Mouse (Mus musculus) intestine, postnatal 0 days (tissue): ENCODE measurements at regions not wholly inside any gene's neighbourhood (a gene's known extent, or its start where the extent isn't known, plus 50 kb on each side); places are given as distances from the start of the nearest gene placed in this dataset.

ENCODE experiments used
- ATAC-seq: fragments of 200-750 bp; cut with Nextera tagmentation; 2 replicates; pipeline ENCODE4 v1.8.0; 2017; ENCODE audit warnings: mild to moderate bottlenecking, moderate TSS enrichment, moderate library complexity
- H3K27ac ChIP-seq: fragments of 300-500 bp; sonication (generic); 2 replicates; pipeline ENCODE4 v1.5.1; 2014; ENCODE audit warnings: mild to moderate bottlenecking, low read depth, low read length, moderate library complexity
- H3K27me3 ChIP-seq: fragments of 300-500 bp; sonication (generic); replicated peaks from 2 replicates; pipeline ENCODE4 v1.6.1; 2014; ENCODE audit warnings: low read length, mixed read lengths; ENCODE audit not compliant: control insufficient read depth, insufficient read depth
- H3K36me3 ChIP-seq: fragments of 300-500 bp; sonication (generic); 2 replicates; pipeline ENCODE4 v1.6.1; 2014; ENCODE audit warnings: mild to moderate bottlenecking, moderate library complexity; ENCODE audit not compliant: control insufficient read depth, insufficient read depth
- H3K4me1 ChIP-seq: fragments of 300-500 bp; sonication (generic); replicated peaks from 2 replicates; pipeline ENCODE4 v1.6.1; 2014; ENCODE audit warnings: antibody characterized with exemption, low read length, mixed read lengths; ENCODE audit not compliant: control insufficient read depth, insufficient read depth
- H3K4me2 ChIP-seq: fragments of 300-500 bp; sonication (generic); replicated peaks from 2 replicates; pipeline ENCODE4 v1.6.1; 2014; ENCODE audit warnings: low read depth, mild to moderate bottlenecking, moderate library complexity
- H3K4me3 ChIP-seq: fragments of 300-500 bp; sonication (generic); 2 replicates; pipeline ENCODE4 v1.5.1; 2014; ENCODE audit warnings: low read depth, low read length
- H3K9ac ChIP-seq: fragments of 300-500 bp; sonication (generic); 2 replicates; pipeline ENCODE4 v1.6.1; 2014; ENCODE audit warnings: mild to moderate bottlenecking, low read depth, low read length
- H3K9me3 ChIP-seq: fragments of 300-500 bp; sonication (generic); 2 replicates; pipeline ENCODE4 v1.6.1; 2016; ENCODE audit warnings: mixed run types; ENCODE audit not compliant: control insufficient read depth
- CTCF ChIP-seq: sonication (generic); IDR thresholded peaks from 2 replicates; pipeline ENCODE4 v1.5.1; 2016; ENCODE audit warnings: low read depth, mild to moderate bottlenecking, control low read depth, antibody characterized with exemption, moderate library complexity
- WGBS: fragments of 180-500 bp; shearing (Covaris S2); extraction: QIAGEN DNeasy Blood & Tissue Kit; methylation state at CpG from one replicate; pipeline ENCODE4 v1.1.7; 2014; 5-methylcytosine and 5-hydroxymethylcytosine counted together

DNA sequence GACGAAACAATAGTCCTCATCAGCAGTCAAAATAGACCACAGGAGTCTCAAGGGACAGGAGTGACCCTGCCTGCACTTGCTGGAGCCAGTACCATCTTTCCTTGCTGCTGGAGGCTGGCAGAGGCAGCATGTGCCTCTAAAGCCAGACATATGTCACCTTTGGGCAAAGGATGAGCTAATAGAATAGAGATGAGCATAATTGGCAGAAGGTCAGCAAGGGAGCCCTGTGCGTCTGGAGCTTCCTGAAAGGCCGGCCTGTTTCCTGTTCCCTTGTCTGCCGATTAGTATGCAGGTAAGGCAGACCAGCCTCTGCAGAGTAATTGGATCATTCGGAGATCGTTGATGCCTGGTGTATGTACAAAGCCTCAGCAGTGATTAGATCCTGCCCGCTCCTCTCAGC lies 87.0 kb upstream of the Rbfox1 start:
- Histone ChIP-seq H3K4me3 (no peak overlapping the region), H3K4me1 (no peaks in the 10 kb centered on the region), H3K4me2 (no peak overlapping the region), H3K9me3 (no peaks in the 10 kb centered on the region), H3K27ac (no peak overlapping the region), H3K9ac (no peak overlapping the region), H3K36me3 (no peaks in the 10 kb centered on the region), H3K27me3 (no peaks in the 10 kb centered on the region)
- 64% methylated on average over 7 of the region's 7 CpGs for WGBS
- ATAC-seq = no peak
- TF ChIP-seq CTCF = no peak

DNA sequence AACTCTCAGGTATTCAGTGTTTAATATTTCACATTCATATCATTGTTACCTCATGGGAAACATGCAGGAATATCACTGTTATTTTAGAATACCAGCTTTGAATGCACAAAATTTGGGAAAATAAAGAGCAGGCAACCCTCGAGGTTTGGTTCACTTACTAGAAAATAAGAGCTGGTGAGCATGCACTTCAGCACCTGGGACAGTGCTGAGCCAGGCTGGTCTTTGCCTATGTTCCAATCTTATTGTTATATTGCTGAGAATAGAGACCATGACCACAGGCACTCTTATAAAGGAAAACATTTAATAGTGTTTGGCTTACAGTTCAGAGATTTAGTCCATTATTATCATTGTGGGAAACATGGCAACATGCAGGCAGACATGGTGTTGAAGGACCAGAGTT lies 92.9 kb upstream of the Rbfox1 start:
- Histone ChIP-seq H3K4me3 (no peak overlapping the region), H3K4me2 (no peak overlapping the region), H3K27ac (no peak overlapping the region), H3K4me1 (no peaks in the 10 kb centered on the region), H3K9me3 (no peaks in the 10 kb centered on the region), H3K9ac (no peak overlapping the region), H3K27me3 (no peaks in the 10 kb centered on the region), H3K36me3 (no peaks in the 10 kb centered on the region)
- WGBS = 45% methylated on average over 1 of the region's 1 CpGs
- no peak for ATAC-seq
- no peak for TF ChIP-seq CTCF

DNA sequence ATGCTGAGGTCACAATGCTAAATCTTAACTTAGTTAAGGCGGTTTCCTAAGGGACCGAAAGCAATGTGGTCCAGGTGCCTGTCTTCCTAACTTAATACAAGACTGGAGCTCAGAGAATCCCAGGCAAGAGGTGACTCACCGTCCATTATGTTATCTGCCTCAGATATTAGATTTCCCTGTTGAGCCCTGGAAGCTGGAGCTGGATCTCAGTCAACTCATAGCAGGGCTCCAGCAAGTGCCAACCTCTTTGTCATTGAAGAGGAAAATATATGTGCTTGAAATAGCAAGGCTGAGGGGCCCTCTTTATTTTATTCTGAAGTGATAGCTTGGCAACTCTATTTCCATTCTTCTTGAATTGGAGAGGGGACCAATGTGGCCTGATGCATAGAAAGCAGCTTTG lies 95.0 kb upstream of the Rbfox1 start:
- H3K9me3 ChIP-seq = no peaks in the 10 kb centered on the region
- no peaks in the 10 kb centered on the region for H3K36me3 ChIP-seq
- no peaks in the 10 kb centered on the region for H3K27me3 ChIP-seq
- no peak for TF ChIP-seq CTCF
- no peak overlapping the region for H3K27ac ChIP-seq
- WGBS = 84% methylated on average over 3 of the region's 3 CpGs
- no peak overlapping the region for H3K9ac ChIP-seq
- ATAC-seq = no peak
- no peaks in the 10 kb centered on the region for H3K4me1 ChIP-seq
- no peak overlapping the region for H3K4me2 ChIP-seq
- no peak overlapping the region for H3K4me3 ChIP-seq

DNA sequence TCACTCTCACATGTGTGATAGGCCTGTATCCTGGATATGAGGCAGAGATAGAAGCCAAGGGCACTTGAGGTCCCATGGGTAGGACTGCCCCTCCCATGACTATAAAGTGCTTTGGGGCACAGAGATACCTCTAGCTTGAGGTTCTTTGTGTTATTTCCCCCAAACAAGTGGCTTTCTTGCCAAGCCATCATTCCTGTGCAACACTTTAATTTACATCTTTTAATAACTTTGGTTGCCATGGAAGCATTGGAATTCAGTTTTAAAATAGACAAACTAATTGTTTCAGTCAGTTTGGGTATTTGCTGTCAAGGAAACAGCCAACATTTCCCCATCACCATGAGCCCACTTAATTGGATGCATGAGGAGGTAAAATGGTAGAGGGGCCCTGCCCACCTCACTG lies 97.9 kb upstream of the Rbfox1 start:
- Histone ChIP-seq H3K4me3 (no peak overlapping the region), H3K4me1 (no peaks in the 10 kb centered on the region), H3K36me3 (no peaks in the 10 kb centered on the region), H3K9me3 (no peaks in the 10 kb centered on the region), H3K4me2 (no peak overlapping the region), H3K27me3 (no peaks in the 10 kb centered on the region), H3K27ac (no peak overlapping the region), H3K9ac (no peak overlapping the region)
- TF ChIP-seq CTCF = no peak
- ATAC-seq = no peak

DNA sequence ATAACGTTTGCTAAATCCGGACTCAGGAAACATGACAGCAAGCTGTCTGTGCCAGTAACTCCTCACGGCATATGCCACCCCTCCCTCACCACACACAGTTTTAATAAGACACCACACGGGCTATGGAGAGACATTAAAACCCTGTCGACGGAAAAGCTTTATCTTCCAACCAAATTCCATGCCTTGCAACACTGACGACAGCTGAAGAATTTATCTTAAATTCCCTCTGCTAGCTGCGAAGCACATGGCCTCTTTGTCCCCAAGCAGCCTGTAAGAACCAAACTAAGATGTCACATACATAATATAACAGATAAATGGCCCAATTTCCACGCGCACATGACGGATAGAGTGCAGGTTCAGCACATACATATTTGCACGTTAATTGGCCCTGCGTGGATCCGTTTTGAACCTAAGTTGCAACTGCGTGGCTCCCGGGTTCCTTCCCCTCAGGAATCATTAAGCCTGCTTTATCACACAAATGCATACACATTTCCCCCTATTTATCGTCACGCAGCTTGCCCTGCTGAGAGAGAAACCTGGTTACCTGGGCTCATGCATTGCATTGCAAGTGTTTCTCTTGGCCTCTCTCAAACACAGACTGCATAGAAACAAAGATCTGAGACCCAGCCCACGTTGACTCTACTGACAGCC lies 118.3 kb upstream of the Rbfox1 start:
- no peak for TF ChIP-seq CTCF
- no peaks in the 10 kb centered on the region for H3K27me3 ChIP-seq
- H3K27ac ChIP-seq = no peak overlapping the region
- 83% methylated on average over 19 of the region's 19 CpGs for WGBS
- H3K4me1 ChIP-seq = no peaks in the 10 kb centered on the region
- H3K9me3 ChIP-seq = no peaks in the 10 kb centered on the region
- no peak overlapping the region for H3K4me3 ChIP-seq
- no peaks in the 10 kb centered on the region for H3K36me3 ChIP-seq
- no peak overlapping the region for H3K4me2 ChIP-seq
- no peak overlapping the region for H3K9ac ChIP-seq
- ATAC-seq = no peak

DNA sequence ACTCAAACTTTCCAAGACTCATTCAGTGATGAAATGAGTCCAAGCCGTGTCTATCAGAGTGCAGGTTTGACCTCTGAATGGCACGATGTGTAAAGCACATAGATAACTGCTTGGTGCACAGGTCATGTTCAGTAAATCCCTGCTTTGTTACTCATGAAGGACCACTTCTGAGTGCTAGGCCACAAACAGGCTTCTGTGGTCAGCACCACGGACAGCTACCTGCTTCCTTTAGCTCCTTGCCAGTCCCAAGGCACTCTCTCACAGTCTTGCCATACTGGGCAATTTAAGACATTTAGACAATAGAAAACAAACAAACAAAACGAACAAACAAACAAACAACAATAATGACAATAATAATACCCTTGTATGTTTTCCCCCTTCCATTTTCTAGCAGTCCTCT lies 120.0 kb upstream of the Rbfox1 start:
- ATAC-seq = no peak
- H3K4me2 ChIP-seq = no peak overlapping the region
- H3K27me3 ChIP-seq = no peaks in the 10 kb centered on the region
- WGBS = 19% methylated on average over 4 of the region's 4 CpGs
- no peak overlapping the region for H3K4me3 ChIP-seq
- H3K36me3 ChIP-seq = no peaks in the 10 kb centered on the region
- H3K9me3 ChIP-seq = no peaks in the 10 kb centered on the region
- H3K27ac ChIP-seq = no peak overlapping the region
- no peak overlapping the region for H3K9ac ChIP-seq
- TF ChIP-seq CTCF = no peak
- H3K4me1 ChIP-seq = no peaks in the 10 kb centered on the region

DNA sequence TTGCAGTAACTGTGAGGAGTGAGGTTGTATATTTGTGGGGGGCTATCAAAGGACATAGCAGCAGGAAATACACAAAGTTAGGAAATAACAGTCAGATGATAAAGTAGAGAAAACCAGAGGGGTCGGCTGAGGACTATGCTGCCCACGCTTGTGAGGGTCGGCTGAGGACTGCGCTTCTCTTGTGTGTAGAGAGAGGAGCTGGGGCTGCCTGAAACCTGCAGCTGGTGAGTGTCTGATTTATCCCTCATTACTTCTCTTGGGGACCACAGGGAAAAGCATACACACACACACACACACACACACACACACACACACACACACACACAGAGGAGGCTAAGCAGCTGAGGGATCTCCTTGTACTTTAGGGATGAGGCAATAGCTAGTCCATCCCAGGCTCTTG lies 124.3 kb upstream of the Rbfox1 start:
- no peaks in the 10 kb centered on the region for H3K9me3 ChIP-seq
- WGBS = 90% methylated on average over 4 of the region's 4 CpGs
- TF ChIP-seq CTCF = no peak
- no peaks in the 10 kb centered on the region for H3K27me3 ChIP-seq
- H3K9ac ChIP-seq = no peak overlapping the region
- H3K4me3 ChIP-seq = no peak overlapping the region
- H3K36me3 ChIP-seq = no peaks in the 10 kb centered on the region
- H3K4me1 ChIP-seq = no peaks in the 10 kb centered on the region
- no peak overlapping the region for H3K27ac ChIP-seq
- ATAC-seq = no peak
- H3K4me2 ChIP-seq = no peak overlapping the region
